Mouse (Mus musculus) left cerebral cortex, adult 9 months (tissue): ENCODE results near the gene Plekho2.

Experiments used
- DNase-seq, 2 experiments: peaks; one replicate each; pipeline ENCODE4 v3.0.0; 2022; ENCODE audit warnings: low spot score in 2 of 2

Plekho2 gene

GRCm38 (mm10) chr9:65531283-65531682 lies 48.6 kb downstream of the Plekho2 start:
- no peak for DNase-seq

- DNase-seq, result no peak
These were observed 50.2 kb downstream of the Plekho2 start for GRCm38 (mm10) chr9:65529659-65530058.

- no peak for DNase-seq
These were observed 51.3 kb downstream of the Plekho2 start for GRCm38 (mm10) chr9:65528417-65529038.

DNA sequence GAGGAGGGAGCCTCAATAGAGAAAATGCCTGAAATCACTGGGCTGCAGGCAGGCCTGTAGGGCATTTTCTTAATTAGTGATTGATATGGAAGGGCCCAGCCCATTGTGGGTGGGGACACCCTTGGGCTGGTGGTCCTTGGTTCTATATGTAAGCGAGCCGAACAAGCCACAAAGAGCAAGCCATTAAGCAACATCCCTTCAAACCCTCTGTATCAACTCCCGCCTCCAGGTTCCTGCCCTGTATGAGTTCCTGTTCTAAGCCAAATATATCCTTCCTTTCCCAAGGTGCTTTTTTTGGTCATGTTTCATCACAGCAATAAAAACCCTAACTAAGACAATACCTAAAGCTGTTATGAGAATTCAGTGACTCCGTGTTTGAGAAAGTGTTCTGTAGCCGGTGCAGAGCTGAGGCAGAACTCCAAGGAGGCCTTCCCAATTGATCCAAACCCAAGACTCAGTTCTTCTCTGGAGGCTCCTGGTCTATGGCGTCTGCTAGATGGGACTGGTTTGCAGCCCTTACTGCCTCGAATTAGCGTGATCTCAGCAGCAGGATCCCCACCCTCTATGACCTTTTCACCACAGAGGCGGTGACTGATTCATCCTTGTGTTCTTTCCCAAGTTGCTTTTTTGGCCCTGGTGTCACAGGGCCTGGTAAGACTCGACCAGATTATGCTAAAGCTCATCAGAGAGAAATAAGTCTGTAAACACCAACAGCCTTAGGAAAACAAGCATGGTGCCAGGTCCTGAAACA lies 54.2 kb downstream of the Plekho2 start:
- no peak for DNase-seq

GRCm38 (mm10) chr9:65523611-65524364 lies 56.1 kb downstream of the Plekho2 start:
- peak; percentile 45 to 86 for DNase-seq

DNA sequence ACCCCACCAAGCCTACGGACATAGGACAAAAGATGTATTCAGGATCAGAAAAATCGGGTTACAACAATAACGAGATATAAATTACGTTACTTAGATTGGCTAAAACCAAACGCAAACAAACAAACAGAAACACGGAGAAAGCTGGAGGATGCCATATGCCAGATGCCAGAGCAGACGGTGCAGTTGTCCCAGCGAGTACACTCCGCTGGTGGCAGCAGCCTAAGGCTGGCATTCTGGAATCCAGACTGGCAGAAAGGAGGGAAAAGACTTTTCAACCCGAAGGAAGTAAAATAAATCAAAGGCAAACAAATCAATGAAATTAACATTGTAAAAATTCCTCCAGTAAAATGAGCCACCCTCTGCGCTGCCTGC lies 59.3 kb downstream of the Plekho2 start:
- DNase-seq, result peak in 1 of 2 experiments; percentile 20

DNA sequence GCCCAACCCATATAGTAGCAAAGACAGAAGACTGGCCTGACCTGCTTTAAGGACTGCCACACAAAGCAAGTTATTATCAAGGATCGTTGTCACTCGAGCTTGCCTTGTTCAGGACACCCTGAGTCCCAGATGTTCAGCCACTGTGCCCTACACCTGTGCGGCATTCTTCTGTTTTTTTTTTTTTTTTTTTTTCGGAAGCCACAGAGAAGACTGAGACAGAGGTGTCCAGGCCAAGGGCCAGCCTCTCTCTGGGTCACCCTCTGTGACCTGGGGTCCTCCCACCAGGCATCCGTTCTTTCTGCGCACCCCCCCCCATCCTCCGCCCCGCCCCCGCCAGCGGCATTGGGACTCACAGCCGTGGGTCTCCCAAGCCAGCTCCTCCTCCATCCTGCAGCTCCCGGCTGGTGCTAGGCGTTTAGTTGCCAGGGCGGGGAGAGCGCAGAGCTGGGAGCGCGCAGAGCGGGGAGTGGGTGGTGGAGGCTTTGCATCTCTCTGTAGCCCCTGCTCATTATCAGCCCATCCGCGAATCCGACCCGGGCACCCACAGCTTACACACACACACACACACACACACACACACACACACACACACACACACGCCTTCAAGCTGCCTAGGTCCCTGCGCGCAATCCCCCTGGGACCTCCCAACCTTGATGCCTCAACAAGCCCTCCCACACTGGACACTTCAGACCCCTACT lies 59.9 kb downstream of the Plekho2 start, which contains the start of gene Ankdd1a:
Ankdd1a (minus strand) TSS at position 387 of the 698 bp plus-strand sequence.
- peak in 1 of 2 experiments; percentile 63 for DNase-seq

DNA sequence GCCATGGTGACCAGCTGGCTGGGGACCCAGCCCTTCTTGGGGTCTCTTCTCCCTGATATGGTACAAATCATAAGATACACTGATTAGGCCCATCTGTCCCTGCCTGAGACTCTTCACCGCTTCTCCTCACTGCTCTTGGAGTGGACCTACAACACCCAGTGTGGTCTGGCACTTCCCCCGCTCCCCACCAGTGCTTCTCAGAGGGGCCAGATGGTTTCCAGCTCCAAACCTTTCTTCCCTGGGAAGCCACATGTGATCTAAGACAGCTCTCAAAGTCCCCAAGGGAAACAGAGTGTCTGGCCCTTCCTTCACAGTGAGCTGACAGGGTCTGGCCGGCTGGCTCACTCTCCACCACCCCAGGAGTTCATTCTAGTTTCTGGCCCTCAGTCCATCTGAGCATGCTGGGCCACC lies 65.0 kb downstream of the Plekho2 start:
- no peak for DNase-seq

DNA sequence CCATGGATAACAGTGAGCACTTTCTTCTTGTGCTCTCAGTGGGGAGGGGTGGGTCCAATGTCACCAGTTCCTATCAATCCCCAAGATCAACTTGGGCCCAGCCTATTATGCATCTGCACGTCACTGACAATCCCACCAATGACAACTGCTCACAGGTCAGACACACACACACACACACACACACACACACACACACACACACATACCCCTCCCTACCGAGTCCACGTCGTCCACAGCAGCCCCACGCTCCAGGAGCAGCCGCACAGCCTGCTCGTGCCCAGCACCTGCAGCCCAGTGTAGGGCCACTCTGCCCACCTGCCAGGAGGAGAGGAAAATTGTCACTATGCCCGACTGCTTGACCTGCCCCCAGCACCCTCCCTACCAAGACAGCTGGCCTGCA lies 65.4 kb downstream of the Plekho2 start:
- no peak for DNase-seq

DNA sequence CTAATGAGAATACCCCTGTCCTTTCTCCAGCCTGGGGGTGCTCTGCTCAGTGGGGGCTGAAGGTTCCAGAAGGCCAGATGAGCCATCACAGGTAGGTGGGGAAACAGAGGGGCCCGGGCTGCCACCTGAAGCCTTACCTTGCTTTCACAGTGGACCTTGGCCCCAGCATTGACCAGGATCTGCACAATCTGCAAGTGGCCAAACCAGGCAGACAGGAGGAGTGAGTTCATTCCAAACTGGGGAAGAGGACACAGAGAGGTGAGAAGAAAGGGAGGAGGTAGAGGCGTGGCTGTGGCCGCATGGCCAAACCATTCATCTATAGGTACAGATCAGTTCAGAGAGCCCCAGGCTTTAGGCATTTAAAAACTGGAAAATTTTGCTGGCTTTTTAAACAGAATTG lies 67.3 kb downstream of the Plekho2 start:
- DNase-seq, result no peak

- DNase-seq, result no peak
These were observed 71.4 kb downstream of the Plekho2 start for GRCm38 (mm10) chr9:65508449-65508848.

GRCm38 (mm10) chr9:65502721-65503505 lies 76.9 kb downstream of the Plekho2 start:
- DNase-seq, result no peak
